Mouse (Mus musculus): ENCODE measurements around the gene Ogdh.

Ogdh gene

GRCm38 (mm10) chr11:6405591-6406081 lies 114.2 kb downstream of the Ogdh start:
- no peak for DNase-seq (ENCODE audit: low spot score in 2 of 2)

Measured in frontal cortex, postnatal 14 days (tissue).